Mouse (Mus musculus): ENCODE data around the gene Gusb.

Gusb gene

DNA sequence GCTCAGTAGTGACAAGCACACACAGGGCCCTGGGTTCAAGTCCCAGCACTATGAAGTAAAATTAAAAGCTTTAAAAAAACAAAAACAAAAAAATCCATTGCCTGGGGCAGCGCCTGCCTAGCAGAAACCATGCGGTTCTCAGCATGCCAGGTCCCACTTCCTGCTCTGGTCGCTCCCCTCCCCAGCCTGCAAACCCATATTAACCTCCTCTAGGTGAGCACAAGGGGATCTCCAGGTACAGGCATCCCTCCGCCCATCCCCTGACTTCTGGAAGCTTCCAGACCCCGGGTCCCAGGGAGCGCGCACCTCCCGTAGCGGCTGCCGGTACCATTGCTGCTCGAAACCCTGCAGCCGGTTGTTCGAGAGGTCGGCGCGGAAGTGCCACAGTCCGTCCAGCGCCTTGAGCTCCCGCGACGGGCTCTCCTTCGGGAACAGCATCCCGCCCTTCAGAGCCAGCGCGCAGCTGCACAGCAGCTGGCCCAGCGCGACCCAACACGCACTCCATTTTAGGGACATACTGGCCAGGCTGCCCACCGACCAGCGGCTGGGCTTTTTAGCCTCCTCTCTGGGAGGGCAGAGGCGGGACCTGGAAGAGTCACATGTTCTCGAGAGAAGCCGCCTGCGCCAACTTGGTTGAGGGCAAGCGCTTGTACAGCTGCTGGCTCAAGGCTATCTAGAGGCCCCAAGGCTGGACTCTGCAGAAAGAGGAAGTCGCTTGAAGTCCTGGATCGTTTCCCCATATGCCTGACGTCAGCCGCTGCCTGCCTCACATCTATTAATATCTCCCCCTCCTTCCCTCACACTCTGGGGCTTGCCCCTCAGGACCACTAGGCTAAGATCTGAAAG is at the start of gene Gusb:
Gene Gusb (minus strand): TSS at position 749 of the 846 bp plus-strand sequence.
- CTCF ChIA-PET = interaction anchor here in 3 of 4 experiments (0.6 to 2.0 kb wide), 9 partner anchors 8 to 302 kb away, joined by 3 to 6 read pairs (median 4); no protein-coding TSS in a partner anchor
- POLR2A ChIA-PET = interaction anchor here (0.7 to 2.2 kb wide), 26 partner anchors 9 to 278 kb away, joined by 3 to 14 read pairs (median 3); partner anchors contain the start of genes Chchd2 (in 2 of the 4), Vkorc1l1 (in 2 of the 4), Nipsnap2 (in 1 of the 4) and Sbds (in 1 of the 4)

GRCm38 (mm10) chr5:130052510-130052909 is 49.7 kb upstream of the Gusb start:
- ChIA-PET CTCF (interaction anchor here (0.5 to 2.4 kb wide), 9 partner anchors 10 to 614 kb away, joined by 3 to 9 read pairs (median 4); no protein-coding TSS in a partner anchor), POLR2A (interaction anchor here in 2 of 4 experiments (1.0 to 2.6 kb wide), 5 partner anchors 11 to 165 kb away, joined by 3 to 9 read pairs (median 4); partner anchors contain the start of gene Chchd2 (in 1 of the 2))

DNA sequence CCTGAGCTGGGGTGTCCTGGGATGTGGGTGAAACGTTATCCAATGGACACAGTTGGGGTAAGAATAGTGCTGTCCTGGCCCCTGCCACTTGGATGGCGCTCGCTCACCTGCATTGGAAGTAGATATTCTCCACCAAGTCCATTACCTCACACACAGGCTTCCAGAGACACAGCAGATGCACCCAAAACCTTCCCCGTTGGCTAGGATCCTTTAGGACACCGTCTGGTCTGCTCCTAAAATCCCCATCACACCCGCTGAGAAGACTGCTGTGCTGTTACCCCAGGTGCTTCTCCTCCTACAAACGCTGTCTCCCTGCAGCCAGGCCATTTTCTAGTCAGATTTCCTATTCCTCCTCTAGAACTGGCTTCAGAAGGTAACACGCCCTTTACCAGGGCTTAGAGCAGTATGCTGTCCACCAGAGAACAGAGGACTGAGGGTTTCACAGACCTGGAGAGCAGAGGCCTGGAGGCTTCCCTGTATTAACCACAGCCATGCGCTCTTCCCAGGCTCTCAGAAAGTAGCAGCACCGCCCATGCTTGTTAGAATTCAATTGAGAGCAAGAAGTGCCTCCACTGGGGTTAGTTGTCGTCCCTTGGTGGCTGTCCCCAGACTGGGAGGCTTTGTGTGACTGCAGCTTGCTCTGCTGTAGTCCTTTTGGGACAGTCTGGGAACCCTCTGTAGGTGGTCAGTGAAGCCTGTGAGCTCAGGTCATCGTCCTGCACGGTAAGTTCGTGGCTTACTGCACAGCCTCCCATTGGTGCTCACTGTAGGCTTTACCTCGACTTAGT is 48.4 kb upstream of the Gusb start:
- ChIA-PET POLR2A (interaction anchor here in 2 of 4 experiments (0.5 to 2.6 kb wide), 5 partner anchors 9 to 1498 kb away, joined by 3 to 9 read pairs (median 4); partner anchors contain the start of gene Chchd2 (in 2 of the 2)), CTCF (interaction anchor here in 3 of 4 experiments (0.6 to 2.4 kb wide), 4 partner anchors 13 to 35 kb away, joined by 4 to 8 read pairs (median 6); no protein-coding TSS in a partner anchor)

DNA sequence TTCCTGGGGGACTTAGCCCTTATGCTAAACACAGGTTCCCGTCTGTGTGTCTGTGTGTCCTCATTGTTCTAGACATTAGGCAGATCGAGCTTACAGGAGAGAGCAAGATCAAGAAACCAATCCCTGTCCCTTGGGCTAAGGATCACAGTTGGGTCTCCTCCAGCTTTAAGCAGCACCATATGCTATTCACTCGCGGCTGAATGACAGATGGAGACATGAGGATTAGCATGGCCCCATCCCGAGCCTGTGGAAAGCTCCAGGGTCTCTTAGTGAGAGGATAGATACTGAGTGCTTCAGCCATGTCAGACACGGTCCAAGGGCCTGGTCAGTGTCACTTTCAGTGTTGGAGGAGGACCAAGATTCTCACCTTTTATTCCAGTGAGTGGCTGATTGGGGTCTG is 47.6 kb upstream of the Gusb start:
- POLR2A ChIA-PET = interaction anchor here in 2 of 4 experiments (0.5 to 1.4 kb wide), 4 partner anchors 12 to 1497 kb away, joined by 3 to 4 read pairs (median 3); partner anchors contain the start of gene Chchd2 (in 1 of the 2)
- CTCF ChIA-PET = interaction anchor here in 2 of 4 experiments (0.6 to 1.3 kb wide), 2 partner anchors 12 to 34 kb away, joined by 5 to 6 read pairs; no protein-coding TSS in a partner anchor

GRCm38 (mm10) chr5:130048786-130049520 is 46.1 kb upstream of the Gusb start:
- CTCF ChIA-PET = interaction anchor here in 1 of 4 experiments (1.4 kb wide), 1 partner anchor 11 kb away, joined by 3 read pairs; no protein-coding TSS in a partner anchor
- POLR2A ChIA-PET = interaction anchor here in 2 of 4 experiments (0.6 to 1.4 kb wide), 4 partner anchors 10 to 262 kb away, joined by 3 read pairs; partner anchors contain the start of gene Psph (in 1 of the 2)

DNA sequence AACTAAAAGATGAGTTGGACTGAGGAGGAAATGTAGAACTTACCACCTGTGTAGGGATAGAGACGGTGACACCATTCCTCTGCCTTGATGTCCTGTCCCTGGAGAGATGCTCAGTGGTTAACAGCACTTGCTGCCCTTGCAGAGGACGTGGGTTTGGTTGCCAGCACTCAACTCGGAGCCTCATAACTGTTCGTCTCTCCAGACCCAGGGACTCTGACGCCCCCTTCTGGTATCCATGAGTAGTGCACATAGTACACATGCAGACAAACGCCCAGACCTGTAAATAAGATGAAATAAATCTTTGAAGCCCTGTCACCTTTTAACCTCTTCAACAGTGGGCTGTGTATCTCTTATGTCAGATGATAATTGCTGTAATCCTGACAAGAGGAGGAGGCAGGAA is 44.2 kb upstream of the Gusb start:
- POLR2A ChIA-PET = no interaction called here

GRCm38 (mm10) chr5:130046589-130046988 is 43.7 kb upstream of the Gusb start:
- ChIA-PET POLR2A (no interaction called here), CTCF (interaction anchor here in 2 of 4 experiments (0.6 to 1.5 kb wide), 3 partner anchors 9 to 170 kb away, joined by 4 to 7 read pairs (median 6); no protein-coding TSS in a partner anchor)

More for the DNA sequence above, 44.2 kb upstream of the Gusb start:
- CTCF ChIA-PET = interaction anchor here in 1 of 4 experiments (0.6 to 1.0 kb wide), 2 partner anchors 9 to 170 kb away, joined by 6 to 7 read pairs; no protein-coding TSS in a partner anchor

- POLR2A ChIA-PET = interaction anchor here in 2 of 4 experiments (1.1 to 1.4 kb wide), 2 partner anchors 11 to 14 kb away, joined by 3 to 4 read pairs; no protein-coding TSS in a partner anchor
- CTCF ChIA-PET = interaction anchor here in 3 of 4 experiments (0.6 to 1.6 kb wide), 6 partner anchors 8 to 453 kb away, joined by 3 to 7 read pairs (median 4); no protein-coding TSS in a partner anchor
Measured at GRCm38 (mm10) chr5:130046100-130046499, 43.3 kb upstream of the Gusb start.

GRCm38 (mm10) chr5:130044201-130044695 is 41.4 kb upstream of the Gusb start:
- ChIA-PET CTCF (interaction anchor here in 3 of 4 experiments (0.5 to 1.4 kb wide), 12 partner anchors 9 to 197 kb away, joined by 3 to 4 read pairs (median 3); no protein-coding TSS in a partner anchor), POLR2A (interaction anchor here in 2 of 4 experiments (0.6 to 1.2 kb wide), 6 partner anchors 18 to 213 kb away, joined by 3 to 5 read pairs (median 4); no protein-coding TSS in a partner anchor)

DNA sequence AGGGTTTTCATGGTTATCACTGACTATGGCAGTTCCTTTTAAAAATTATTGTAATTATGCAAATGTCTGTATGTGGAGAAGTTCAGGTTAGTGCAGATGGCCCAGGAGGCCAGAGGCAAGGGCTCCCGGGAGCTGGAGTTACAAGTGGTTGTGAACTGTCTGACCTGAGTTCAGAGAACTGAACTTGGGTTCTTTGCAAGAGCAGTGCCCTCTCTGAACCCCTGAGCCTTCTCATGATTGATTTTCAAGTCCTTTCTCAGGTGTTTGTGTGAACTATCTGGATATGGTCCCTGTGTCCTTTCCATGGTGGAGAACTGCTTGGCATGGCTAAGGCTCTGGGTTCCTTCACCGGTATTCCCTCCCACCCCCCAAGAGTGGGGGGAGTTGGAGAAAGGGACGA is 40.9 kb upstream of the Gusb start:
- CTCF ChIA-PET = interaction anchor here in 3 of 4 experiments (0.6 to 1.4 kb wide), 9 partner anchors 8 to 198 kb away, joined by 3 to 4 read pairs (median 3); no protein-coding TSS in a partner anchor
- POLR2A ChIA-PET = interaction anchor here in 2 of 4 experiments (0.6 to 1.2 kb wide), 4 partner anchors 17 to 213 kb away, joined by 3 to 4 read pairs (median 3); no protein-coding TSS in a partner anchor

DNA sequence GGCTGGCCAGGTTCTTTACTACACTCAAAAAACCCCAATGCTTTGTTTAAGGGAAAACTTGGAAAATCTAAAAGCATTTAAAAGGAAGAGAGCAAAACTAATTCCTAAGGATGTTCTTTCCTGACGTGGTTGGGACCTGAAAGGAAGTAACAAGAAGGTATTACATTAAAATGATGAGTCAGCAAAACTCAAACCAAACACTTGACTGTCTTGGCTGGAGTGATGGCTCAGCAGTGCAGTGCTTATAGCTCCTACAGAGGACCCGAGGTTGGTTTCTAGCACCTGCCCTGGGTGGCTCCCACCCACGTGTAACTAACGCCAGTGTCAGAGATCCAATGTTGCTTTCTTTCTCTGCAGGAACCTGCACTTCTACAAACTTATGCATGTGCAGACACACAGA is 38.4 kb upstream of the Gusb start:
- CTCF ChIA-PET = no interaction called here
- POLR2A ChIA-PET = interaction anchor here in 2 of 4 experiments (0.9 to 1.8 kb wide), 5 partner anchors 11 to 215 kb away, joined by 3 to 7 read pairs (median 5); partner anchors contain the start of genes Chchd2 (in 1 of the 2) and Sumf2 (in 1 of the 2)

DNA sequence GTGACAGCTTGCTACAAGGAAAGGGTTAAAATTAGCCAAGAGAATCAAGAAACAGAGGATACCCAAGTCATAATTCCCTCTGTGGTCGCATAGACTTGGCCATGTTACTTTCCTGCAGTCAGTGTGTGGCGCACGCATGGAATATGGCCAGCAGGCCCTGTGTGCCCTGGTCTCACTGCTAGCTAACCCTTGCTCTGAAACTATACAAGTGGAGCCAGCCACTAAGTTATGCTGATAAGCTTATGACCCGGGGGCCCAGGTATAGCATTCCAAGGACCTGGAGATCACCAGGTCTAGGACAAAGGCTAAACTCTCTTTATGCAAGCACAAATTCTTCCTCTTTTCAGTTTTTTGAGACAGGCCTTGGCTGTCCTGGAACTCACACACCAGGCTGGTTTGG is 37.9 kb upstream of the Gusb start:
- CTCF ChIA-PET = interaction anchor here in 1 of 4 experiments (0.6 kb wide), 1 partner anchor 18 kb away, joined by 3 read pairs; no protein-coding TSS in a partner anchor
- POLR2A ChIA-PET = interaction anchor here in 2 of 4 experiments (0.9 to 1.8 kb wide), 4 partner anchors 12 to 195 kb away, joined by 3 to 7 read pairs (median 5); partner anchors contain the start of genes Chchd2 (in 1 of the 2) and Sumf2 (in 1 of the 2)

- CTCF ChIA-PET = interaction anchor here (0.6 to 2.1 kb wide), 46 partner anchors 9 to 893 kb away, joined by 3 to 19 read pairs (median 4); partner anchors contain the start of genes Gusb (in 3 of the 4), Asl (in 1 of the 4) and Crcp (in 1 of the 4)
- POLR2A ChIA-PET = interaction anchor here in 3 of 4 experiments (0.5 to 1.5 kb wide), 18 partner anchors 9 to 306 kb away, joined by 3 to 8 read pairs (median 3); partner anchors contain the start of genes Chchd2 (in 2 of the 3) and Gusb (in 1 of the 3)
Measured at GRCm38 (mm10) chr5:130037752-130038455, 35.1 kb upstream of the Gusb start.

- ChIA-PET CTCF (interaction anchor here in 3 of 4 experiments (0.6 to 2.1 kb wide), 4 partner anchors 12 to 296 kb away, joined by 3 to 19 read pairs (median 4); no protein-coding TSS in a partner anchor), POLR2A (interaction anchor here in 1 of 4 experiments (0.7 kb wide), 1 partner anchor 94 kb away, joined by 3 read pairs; no protein-coding TSS in a partner anchor)
Measured at GRCm38 (mm10) chr5:130036300-130036699, 33.5 kb upstream of the Gusb start.

DNA sequence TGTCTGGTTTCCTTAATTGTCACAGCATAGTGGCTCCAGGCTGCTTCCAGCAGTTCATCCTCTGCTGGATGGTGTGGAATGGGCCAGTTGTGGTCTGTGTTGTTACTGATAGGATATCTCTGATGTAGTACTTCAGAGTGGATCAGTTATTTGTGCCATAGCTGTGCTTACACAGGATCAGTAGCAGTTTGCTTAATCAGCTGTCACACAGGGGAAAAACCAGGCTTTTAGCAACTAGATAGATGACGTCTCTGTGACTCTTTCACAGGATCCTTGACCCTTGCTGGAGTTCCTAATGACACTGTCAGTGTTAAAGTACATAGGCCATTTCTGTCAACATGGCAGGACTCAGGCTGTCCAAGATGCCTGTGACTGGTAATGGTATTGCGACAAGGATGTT is 31.0 kb upstream of the Gusb start:
- ChIA-PET CTCF (interaction anchor here in 2 of 4 experiments (0.8 to 1.9 kb wide), 4 partner anchors 8 to 35 kb away, joined by 3 to 7 read pairs (median 4); no protein-coding TSS in a partner anchor), POLR2A (interaction anchor here in 2 of 4 experiments (0.9 to 1.9 kb wide), 6 partner anchors 10 to 146 kb away, joined by 3 to 14 read pairs (median 4); partner anchors contain the start of genes Chchd2 (in 1 of the 2) and Gusb (in 1 of the 2))
